In the genomic region with DNA sequence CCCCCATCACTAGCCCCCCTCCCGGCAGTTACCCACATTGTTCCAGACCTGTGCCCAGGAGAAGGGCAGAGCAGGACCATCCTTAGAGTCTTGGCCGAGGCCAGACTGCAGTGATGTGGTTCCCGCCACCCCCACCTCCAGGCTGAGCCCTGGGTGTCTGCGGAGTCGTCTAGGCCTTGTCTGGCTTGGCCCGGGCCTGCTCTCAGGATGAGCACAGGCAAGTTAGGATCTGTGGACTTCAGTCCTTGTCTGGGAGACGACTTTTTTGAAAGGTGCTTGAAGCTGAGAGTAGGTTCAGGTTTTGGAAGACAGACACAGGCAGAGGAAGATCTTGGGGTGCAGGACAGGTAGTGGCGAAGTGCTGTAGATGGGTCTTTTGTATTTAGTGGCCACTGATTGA, we compare ENCODE assay signal across 11 mouse cellular contexts. TPM values are rescaled to one million over a fixed set of nuclear protein-coding genes. Genes with fewer than 3 reads are reported as not detected.
DNase-seq lines count a peak whose midpoint lies in the region; ATAC-seq and TF ChIP-seq lines count a peak whose summit lies in the region.
"Had no signal": no experiment of that assay in that cellular context is flagged by ENCODE, and none has a peak within 500 bp of the region (broad histone marks: within the 10 kb centered on the region; RNA-seq: fewer than 3 reads in every experiment).

No protein-coding gene starts in this region.

- peaks cover 92% of the 10 kb centered on the region for H3K4me1 ChIP-seq in heart, embryonic 10.5 days
- peaks cover 72% of the 10 kb centered on the region for H3K4me1 ChIP-seq in midbrain, embryonic 10.5 days
- no peaks in the 10 kb centered on the region for H3K4me1 ChIP-seq in midbrain, postnatal 0 days (ENCODE audit: insufficient read depth, low read length)
- peaks cover 65% of the 10 kb centered on the region for H3K4me1 ChIP-seq in limb, embryonic 12.5 days (replicated peaks)
- H3K4me1 ChIP-seq in midbrain, embryonic 15.5 days = peaks cover 22% of the 10 kb centered on the region

- H3K9me3 ChIP-seq in heart, embryonic 10.5 days = no peaks in the 10 kb centered on the region
- H3K9me3 ChIP-seq in midbrain, embryonic 10.5 days (replicated peaks) = no peaks in the 10 kb centered on the region
- H3K9me3 ChIP-seq in midbrain, postnatal 0 days (ENCODE audit: low read length) = no peaks in the 10 kb centered on the region
- no peaks in the 10 kb centered on the region for H3K9me3 ChIP-seq in limb, embryonic 12.5 days
- H3K9me3 ChIP-seq in midbrain, embryonic 15.5 days = no peaks in the 10 kb centered on the region

- no peak for TF ChIP-seq CTCF in midbrain, postnatal 0 days (IDR thresholded peaks at IDR 0.05)

- no peak for ATAC-seq in midbrain, postnatal 0 days (ENCODE audit: low FRiP score)
- ATAC-seq in limb, embryonic 12.5 days (ENCODE audit: insufficient number of reproducible peaks, insufficient read depth, low FRiP score, low TSS enrichment, low read depth) = no peak
- no peak for ATAC-seq in midbrain, embryonic 15.5 days (replicated peaks)
- ATAC-seq: CD4-positive, CD25-positive, alpha-beta regulatory T cell, adult 4 months had no signal

- H3K27me3 ChIP-seq in heart, embryonic 10.5 days (ENCODE audit: insufficient read depth, poor library complexity, severe bottlenecking) = no peaks in the 10 kb centered on the region
- peaks cover 29% of the 10 kb centered on the region; the same call in 1 of the 2 replicates for H3K27me3 ChIP-seq in midbrain, embryonic 10.5 days (ENCODE audit: low read depth, poor library complexity, severe bottlenecking)
- no peaks in the 10 kb centered on the region for H3K27me3 ChIP-seq in midbrain, postnatal 0 days (ENCODE audit: insufficient read depth, low read length)
- H3K27me3 ChIP-seq in limb, embryonic 12.5 days = no peaks in the 10 kb centered on the region
- peaks cover 8% of the 10 kb centered on the region; the same call in 1 of the 2 replicates for H3K27me3 ChIP-seq in midbrain, embryonic 15.5 days (replicated peaks)

- no peak for DNase-seq in heart, embryonic 10.5 days (ENCODE audit: low spot score)
- no peak for DNase-seq in heart, adult 8-10 months (ENCODE audit: low spot score)
- no peak for DNase-seq in midbrain, embryonic 10.5 days (ENCODE audit: low spot score)
- no peak for DNase-seq in midbrain, postnatal 0 days (ENCODE audit: low spot score)
- no peak for DNase-seq in frontal cortex, adult 2 months (ENCODE audit: extremely low spot score in 1 of 2, low spot score in 1 of 2)
- DNase-seq in retina, postnatal 1 day = no peak
- DNase-seq: left cerebral cortex, postnatal 4 days had no signal

- WGBS in heart, embryonic 10.5 days = 36% methylated on average over 8 of the region's 8 CpGs
- 68% methylated on average over 8 of the region's 8 CpGs for WGBS in midbrain, embryonic 10.5 days
- 80% methylated on average over 8 of the region's 8 CpGs for WGBS in midbrain, postnatal 0 days
- 55% methylated on average over 8 of the region's 8 CpGs for WGBS in limb, embryonic 12.5 days
- 72% methylated on average over 8 of the region's 8 CpGs for WGBS in midbrain, embryonic 15.5 days

- peaks cover 4% of the 10 kb centered on the region for H3K36me3 ChIP-seq in heart, embryonic 10.5 days
- peaks cover 6% of the 10 kb centered on the region; the same call in 1 of the 2 replicates for H3K36me3 ChIP-seq in midbrain, embryonic 10.5 days
- H3K36me3 ChIP-seq in midbrain, postnatal 0 days (ENCODE audit: insufficient read depth, low read length) = no peaks in the 10 kb centered on the region
- no peaks in the 10 kb centered on the region for H3K36me3 ChIP-seq in limb, embryonic 12.5 days
- H3K36me3 ChIP-seq in midbrain, embryonic 15.5 days (replicated peaks) = no peaks in the 10 kb centered on the region

- H3K4me3 ChIP-seq in heart, embryonic 10.5 days = peak overlapping the region; percentile 93
- 0 out of 2 replicates have a peak overlapping the region, but pooled peaks have one; percentile 7 for H3K4me3 ChIP-seq in midbrain, embryonic 10.5 days
- no peak overlapping the region for H3K4me3 ChIP-seq in midbrain, postnatal 0 days (ENCODE audit: low read depth, low read length)
- H3K4me3 ChIP-seq in limb, embryonic 12.5 days (replicated peaks) = peak overlapping the region; percentile 78; the same call in 1 of the 2 replicates
- no peak overlapping the region for H3K4me3 ChIP-seq in midbrain, embryonic 15.5 days

- no peak overlapping the region for H3K4me2 ChIP-seq in midbrain, postnatal 0 days (ENCODE audit: low read depth, low read length, poor library complexity, severe bottlenecking)
- H3K4me2 ChIP-seq in limb, embryonic 12.5 days = peak overlapping the region; percentile 86
- no peak overlapping the region for H3K4me2 ChIP-seq in midbrain, embryonic 15.5 days

- no peak overlapping the region for H3K9ac ChIP-seq in midbrain, postnatal 0 days (replicated peaks; ENCODE audit: low read length, poor library complexity, severe bottlenecking)
- peak overlapping the region; percentile 40; the same call in 1 of the 2 replicates for H3K9ac ChIP-seq in limb, embryonic 12.5 days (replicated peaks)
- no peak overlapping the region for H3K9ac ChIP-seq in midbrain, embryonic 15.5 days

- H3K27ac ChIP-seq in heart, embryonic 10.5 days = peak overlapping the region; percentile 96
- peak overlapping the region; percentile 63 for H3K27ac ChIP-seq in midbrain, embryonic 10.5 days (replicated peaks)
- H3K27ac ChIP-seq in midbrain, postnatal 0 days (ENCODE audit: low read depth, low read length) = no peak overlapping the region
- H3K27ac ChIP-seq in limb, embryonic 12.5 days = peak overlapping the region; percentile 77; the same call in 1 of the 2 replicates
- no peak overlapping the region for H3K27ac ChIP-seq in midbrain, embryonic 15.5 days

RNA-seq across cellular contexts. Expression of a gene that starts 2.8 kb away (rescaled TPM):
- polyA plus RNA-seq in heart, embryonic 10.5 days (2016; fragmentation: Nextera tagmentation; extraction: Ambion mirVana) = 52.0 and 58.9 TPM in 2 replicates
- 100 to 1,000 TPM; 124 to 205 (median 189) TPM for total RNA-seq in heart, adult 8-10 months (2022)
- 11.6 and 15.3 TPM in 2 replicates for polyA plus RNA-seq in midbrain, embryonic 10.5 days (2016; fragmentation: Nextera tagmentation; extraction: Ambion mirVana)
- 26.1 and 30.5 TPM in 2 replicates for total RNA-seq in midbrain, postnatal 0 days (2014; rRNA removed)
- 1.4 and 2.2 TPM in 2 replicates for polyA plus RNA-seq in midbrain, postnatal 0 days (2015; fragmentation: Nextera tagmentation; extraction: Ambion mirVana)
- 14.3 and 18.8 TPM in 2 replicates for polyA plus RNA-seq in limb, embryonic 12.5 days (2016; fragmentation: Nextera tagmentation; extraction: Ambion mirVana)
- 3.5 and 4.0 TPM in 2 replicates for polyA plus RNA-seq in frontal cortex, adult 2 months (2012; rRNA removed)
- 4.0 and 4.1 TPM in 2 replicates for polyA plus RNA-seq in midbrain, embryonic 15.5 days (2015; fragmentation: Nextera tagmentation; extraction: Ambion mirVana)
- total RNA-seq: hematopoietic stem cell, adult 5-6 weeks had no signal
- polyA plus RNA-seq: CD4-positive, CD25-positive, alpha-beta regulatory T cell, adult 4 months had no signal

RNA-seq across cellular contexts. Expression of a gene that starts 18.2 kb away (rescaled TPM):
- not detected in 2 replicates for polyA plus RNA-seq in heart, embryonic 10.5 days (2016; fragmentation: Nextera tagmentation; extraction: Ambion mirVana)
- total RNA-seq in heart, adult 8-10 months (2022) = not detected
- not detected in 2 replicates for polyA plus RNA-seq in midbrain, embryonic 10.5 days (2016; fragmentation: Nextera tagmentation; extraction: Ambion mirVana)
- not detected in 2 replicates for total RNA-seq in midbrain, postnatal 0 days (2014; rRNA removed)
- polyA plus RNA-seq in midbrain, postnatal 0 days (2015; fragmentation: Nextera tagmentation; extraction: Ambion mirVana) = not detected in 2 replicates
- not detected in 2 replicates for polyA plus RNA-seq in limb, embryonic 12.5 days (2016; fragmentation: Nextera tagmentation; extraction: Ambion mirVana)
- not detected in 2 replicates for polyA plus RNA-seq in frontal cortex, adult 2 months (2012; rRNA removed)
- polyA plus RNA-seq in midbrain, embryonic 15.5 days (2015; fragmentation: Nextera tagmentation; extraction: Ambion mirVana) = not detected in 2 replicates
- total RNA-seq: hematopoietic stem cell, adult 5-6 weeks; left cerebral cortex, postnatal 4 days had no signal
- polyA plus RNA-seq: CD4-positive, CD25-positive, alpha-beta regulatory T cell, adult 4 months had no signal

RNA-seq across cellular contexts. Expression of a gene that starts 41.0 kb away (rescaled TPM):
- polyA plus RNA-seq in heart, embryonic 10.5 days (2016; fragmentation: Nextera tagmentation; extraction: Ambion mirVana) = not detected in 2 replicates
- total RNA-seq in heart, adult 8-10 months (2022) = not detected
- not detected in 2 replicates for polyA plus RNA-seq in midbrain, embryonic 10.5 days (2016; fragmentation: Nextera tagmentation; extraction: Ambion mirVana)
- total RNA-seq in midbrain, postnatal 0 days (2014; rRNA removed) = not detected in 2 replicates
- polyA plus RNA-seq in midbrain, postnatal 0 days (2015; fragmentation: Nextera tagmentation; extraction: Ambion mirVana) = not detected in 2 replicates
- not detected in 2 replicates for polyA plus RNA-seq in limb, embryonic 12.5 days (2016; fragmentation: Nextera tagmentation; extraction: Ambion mirVana)
- polyA plus RNA-seq in frontal cortex, adult 2 months (2012; rRNA removed) = 0.15 TPM in 1 of 2 replicates, not detected in the other
- polyA plus RNA-seq in midbrain, embryonic 15.5 days (2015; fragmentation: Nextera tagmentation; extraction: Ambion mirVana) = not detected in 2 replicates
- total RNA-seq: hematopoietic stem cell, adult 5-6 weeks; left cerebral cortex, postnatal 4 days had no signal
- polyA plus RNA-seq: CD4-positive, CD25-positive, alpha-beta regulatory T cell, adult 4 months had no signal

Comparison
In these comparisons a context has a peak if more than half of its experiments do, and no peak if none do; other contexts are left out.
1. H3K27ac ChIP-seq: peak in heart, embryonic 10.5 days (single experiment), midbrain, embryonic 10.5 days (single experiment) and limb, embryonic 12.5 days (single experiment); none in midbrain, postnatal 0 days (single experiment) and midbrain, embryonic 15.5 days (single experiment).
2. H3K4me3 ChIP-seq: peak in heart, embryonic 10.5 days (single experiment), midbrain, embryonic 10.5 days (single experiment) and limb, embryonic 12.5 days (single experiment); none in midbrain, postnatal 0 days (single experiment) and midbrain, embryonic 15.5 days (single experiment).